Mouse (Mus musculus) heart, adult 2 months (tissue): Measurements from ENCODE around the gene Spint3.

ENCODE experiments used
- CTCF ChIP-seq: fragments of 200-600 bp; IDR thresholded peaks from 2 replicates; pipeline ENCODE4 v1.8.1; 2022; ENCODE audit warnings: antibody characterized with exemption, mild to moderate bottlenecking, moderate library complexity
- EP300 ChIP-seq: fragments of 200-500 bp; IDR thresholded peaks from 2 replicates; pipeline ENCODE4 v1.6.1; 2011; ENCODE audit warnings: low read depth, low read length, control low read depth; ENCODE audit not compliant: insufficient read depth
- POLR2A ChIP-seq: fragments of 200-500 bp; IDR thresholded peaks from 2 replicates; pipeline ENCODE4 v1.6.1; 2011; ENCODE audit warnings: mild to moderate bottlenecking, low read depth, low read length, control low read depth; ENCODE audit not compliant: insufficient read depth

- TF ChIP-seq POLR2A (no peak), CTCF (no peak), EP300 (no peak)
These were observed 36.3 kb downstream of the Spint3 start for GRCm38 (mm10) chr2:164537003-164537402.
